Mouse (Mus musculus): ENCODE data around the gene Zfp995. TPM values are rescaled to one million over a fixed set of nuclear protein-coding genes. Genes with fewer than 3 reads are reported as not detected.
"Not testable (repeated sequence)": the region's sequence is repeated elsewhere in the genome, so short reads cannot be mapped to it uniquely, and the experiment has no call there.

Gene Zfp995
- 6.5 and 7.5 TPM in 2 replicates for polyA plus RNA-seq (2016; fragmentation: Nextera tagmentation; extraction: Ambion mirVana)

- Histone ChIP-seq H3K4me3 (peak within 1 kb of the TSS; percentile 74), H3K36me3 (replicated peaks) (peaks cover 13% of the 10 kb centered on the region), H3K27ac (replicated peaks) (peak within 1 kb of the TSS; percentile 82)
- not testable (repeated sequence) for H3K9me3 ChIP-seq; H3K4me1 ChIP-seq; H3K27me3 ChIP-seq (replicated peaks; ENCODE audit: low read depth, poor library complexity, severe bottlenecking)
- under 1% methylated on average over 24 of the region's 24 CpGs for WGBS
- peak; percentile 71 for DNase-seq (ENCODE audit: low spot score)
These were observed at the start of gene Zfp995 for GRCm38 (mm10) chr17:21909456-21910052. TSS of gene Zfp995 (minus strand) at chr17:21909926.

GRCm38 (mm10) chr17:21909039-21909438, 687 bp downstream of the Zfp995 start:
- no peak for DNase-seq (ENCODE audit: low spot score)
- H3K36me3 ChIP-seq (replicated peaks) = peaks cover 13% of the 10 kb centered on the region
- WGBS = 10% methylated on average over 3 of the region's 3 CpGs
- no peaks in the 10 kb centered on the region for H3K27me3 ChIP-seq (replicated peaks; ENCODE audit: low read depth, poor library complexity, severe bottlenecking)
- peaks cover 5% of the 10 kb centered on the region; the same call in 1 of the 2 replicates for H3K4me1 ChIP-seq
- H3K4me3 ChIP-seq = peak overlapping the region; percentile 74
- peak overlapping the region; percentile 82 for H3K27ac ChIP-seq (replicated peaks)
- no peaks in the 10 kb centered on the region for H3K9me3 ChIP-seq

- 92% methylated on average over 1 of the region's 1 CpGs for WGBS
- Histone ChIP-seq H3K27me3 (replicated peaks; ENCODE audit: low read depth, poor library complexity, severe bottlenecking) (no peaks in the 10 kb centered on the region), H3K27ac (replicated peaks) (no peak overlapping the region), H3K36me3 (replicated peaks) (no peaks in the 10 kb centered on the region), H3K4me3 (no peak overlapping the region), H3K9me3 (peaks cover 9% of the 10 kb centered on the region), H3K4me1 (no peaks in the 10 kb centered on the region)
- no peak for DNase-seq (ENCODE audit: low spot score)
These were observed 38.5 kb downstream of the Zfp995 start for GRCm38 (mm10) chr17:21871256-21871655.

- H3K4me3 ChIP-seq; H3K36me3 ChIP-seq (replicated peaks); H3K27me3 ChIP-seq (replicated peaks; ENCODE audit: low read depth, poor library complexity, severe bottlenecking); H3K27ac ChIP-seq (replicated peaks); DNase-seq (ENCODE audit: low spot score); H3K4me1 ChIP-seq; H3K9me3 ChIP-seq: not testable (repeated sequence)
- WGBS = 85% methylated on average over 8 of the region's 8 CpGs
These were observed 63.5 kb downstream of the Zfp995 start for GRCm38 (mm10) chr17:21846322-21846582.

- H3K27ac ChIP-seq (replicated peaks) = peak within 1 kb of the TSS; percentile 88
These were observed 64.0 kb downstream of the Zfp995 start, which contains the start of gene Zfp820 for GRCm38 (mm10) chr17:21845545-21846321. TSS of gene Zfp820 (minus strand) at chr17:21845772.

GRCm38 (mm10) chr17:21838510-21838909, 71.2 kb downstream of the Zfp995 start:
- Histone ChIP-seq H3K9me3 (no peaks in the 10 kb centered on the region), H3K4me1 (no peaks in the 10 kb centered on the region), H3K27me3 (replicated peaks; ENCODE audit: low read depth, poor library complexity, severe bottlenecking) (no peaks in the 10 kb centered on the region), H3K27ac (replicated peaks) (no peak overlapping the region), H3K4me3 (no peak overlapping the region), H3K36me3 (replicated peaks) (peaks cover 15% of the 10 kb centered on the region; the same call in 1 of the 2 replicates)
- DNase-seq (ENCODE audit: low spot score) = no peak
- 62% methylated on average over 2 of the region's 2 CpGs for WGBS

More at GRCm38 (mm10) chr17:21845545-21846321, 64.0 kb downstream of the Zfp995 start, which contains the start of gene Zfp820:
- Histone ChIP-seq H3K4me1 (peaks cover 4% of the 10 kb centered on the region; the same call in 1 of the 2 replicates), H3K27me3 (replicated peaks; ENCODE audit: low read depth, poor library complexity, severe bottlenecking) (no peaks in the 10 kb centered on the region), H3K4me3 (peak within 1 kb of the TSS; percentile 74), H3K9me3 (no peaks in the 10 kb centered on the region), H3K36me3 (replicated peaks) (no peaks in the 10 kb centered on the region)
- WGBS = 4% methylated on average over 22 of the region's 22 CpGs
- peak; percentile 84 for DNase-seq (ENCODE audit: low spot score)

Other genes with a start within 250 kb of the Zfp995 start
- 5.7 and 9.0 TPM in 2 replicates for gene Gm10226, start 218.1 kb downstream of the Zfp995 start, polyA plus RNA-seq (2016; fragmentation: Nextera tagmentation; extraction: Ambion mirVana)
- 19.7 and 20.2 TPM in 2 replicates for gene Zfp760, start 202.2 kb downstream of the Zfp995 start, polyA plus RNA-seq (2016; fragmentation: Nextera tagmentation; extraction: Ambion mirVana)
- gene Zfp229, start 179.1 kb downstream of the Zfp995 start, polyA plus RNA-seq (2016; fragmentation: Nextera tagmentation; extraction: Ambion mirVana) = 6.1 and 7.7 TPM in 2 replicates
- 7.1 and 7.2 TPM in 2 replicates for gene Zfp820, start 64.2 kb downstream of the Zfp995 start, polyA plus RNA-seq (2016; fragmentation: Nextera tagmentation; extraction: Ambion mirVana)
- 21.8 and 23.8 TPM in 2 replicates for gene Zfp942, start 52.5 kb upstream of the Zfp995 start, polyA plus RNA-seq (2016; fragmentation: Nextera tagmentation; extraction: Ambion mirVana)
- gene Zfp943, start 52.6 kb upstream of the Zfp995 start, polyA plus RNA-seq (2016; fragmentation: Nextera tagmentation; extraction: Ambion mirVana) = 14.1 and 15.6 TPM in 2 replicates